Mouse (Mus musculus) thymus, adult 2 months (tissue): ENCODE data around the gene Tex28.

Experiments used
- CTCF ChIP-seq: fragments of 200-500 bp; IDR thresholded peaks from 2 replicates; pipeline ENCODE4 v1.5.1; 2012; ENCODE audit warnings: mild to moderate bottlenecking, control low read depth, low read length, moderate library complexity, borderline replicate concordance; ENCODE audit not compliant: control insufficient read depth, poor library complexity, insufficient read depth; ENCODE audit errors: extremely low read depth
- POLR2A ChIP-seq: fragments of 200-500 bp; IDR thresholded peaks from 2 replicates; pipeline ENCODE4 v1.6.1; 2012; ENCODE audit warnings: mild to moderate bottlenecking, low read length, control low read depth, moderate library complexity; ENCODE audit not compliant: control insufficient read depth, poor library complexity, insufficient read depth; ENCODE audit errors: extremely low read depth

GRCm38 (mm10) chrX:74176959-74177358, 9.3 kb upstream of the Tex28 start, which contains the start of gene Tktl1:
- TF ChIP-seq CTCF (no peak), POLR2A (no peak)
